Mouse (Mus musculus) NIH3T3 (cell line): ENCODE results near the gene Caln1.

Experiments used
- DNase-seq: peaks from one replicate; pipeline ENCODE4 v3.0.0-alpha.2; 2012; ENCODE audit warnings: low read depth

The Caln1 gene

DNA sequence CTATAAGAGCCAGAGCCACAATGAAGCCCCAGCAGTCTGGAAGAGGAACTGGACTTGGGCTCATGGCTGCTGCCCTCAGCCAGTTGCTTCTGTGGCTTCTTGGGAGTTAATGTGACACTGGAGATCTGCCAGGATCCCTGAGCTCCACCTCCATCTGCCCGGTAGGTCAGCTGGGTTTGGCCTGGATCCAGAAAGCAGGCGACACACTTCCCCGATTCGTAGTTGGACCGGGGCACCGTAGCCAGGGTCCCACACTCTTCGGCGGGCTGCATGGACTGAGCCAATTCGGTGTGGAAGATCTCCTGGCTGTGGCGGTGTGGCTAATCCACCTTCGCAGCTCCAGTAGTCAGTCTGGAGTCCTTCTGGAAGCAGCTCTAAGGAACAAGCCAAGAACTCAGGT lies at the start of gene Caln1:
Caln1 (plus strand) TSS at position 219 of the 400 bp plus-strand sequence.
- DNase-seq = no peak

DNA sequence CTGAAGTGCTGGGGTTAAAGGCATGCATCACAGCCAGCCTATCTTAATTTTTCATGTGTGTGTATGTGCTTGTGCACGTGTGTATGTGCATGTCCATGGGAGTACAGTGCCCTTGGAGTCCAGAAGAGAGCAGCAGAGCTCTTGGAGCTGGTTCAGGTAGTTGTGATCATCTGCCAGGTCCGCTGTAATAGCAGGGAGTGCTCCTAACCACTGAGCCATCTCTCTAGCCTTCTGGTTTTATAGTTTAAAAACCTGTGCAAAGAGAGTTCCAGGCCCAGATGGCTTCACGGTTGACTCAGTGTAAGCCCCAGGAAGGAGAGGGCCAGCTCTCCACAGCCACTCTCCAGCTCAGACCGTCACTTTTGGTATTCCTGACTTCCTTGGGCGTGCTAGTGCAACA lies 49.5 kb upstream of the Caln1 start:
- DNase-seq = no peak

GRCm38 (mm10) chr5:130320485-130320884 lies 48.8 kb upstream of the Caln1 start:
- peak; percentile 34 for DNase-seq

DNA sequence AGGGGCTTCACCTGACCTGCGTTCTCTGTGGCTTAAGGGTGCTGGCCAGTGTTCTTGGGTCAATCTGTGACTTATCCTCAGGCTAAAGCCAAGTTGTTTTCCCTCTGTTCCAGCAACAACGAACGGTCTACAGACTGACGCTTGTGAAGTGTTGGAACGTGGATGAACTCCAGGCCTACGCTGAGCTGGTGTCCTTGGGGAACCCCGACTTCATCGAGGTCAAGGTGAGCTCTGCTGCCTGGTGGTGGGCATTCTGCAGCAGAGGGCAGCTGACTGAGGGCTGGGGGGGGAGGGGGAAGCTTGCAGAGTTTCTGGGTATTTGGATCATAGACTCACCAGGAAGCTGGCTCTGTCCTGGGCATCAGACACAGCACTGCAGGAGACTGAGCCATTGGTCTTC lies 43.8 kb upstream of the Caln1 start:
- no peak for DNase-seq

DNA sequence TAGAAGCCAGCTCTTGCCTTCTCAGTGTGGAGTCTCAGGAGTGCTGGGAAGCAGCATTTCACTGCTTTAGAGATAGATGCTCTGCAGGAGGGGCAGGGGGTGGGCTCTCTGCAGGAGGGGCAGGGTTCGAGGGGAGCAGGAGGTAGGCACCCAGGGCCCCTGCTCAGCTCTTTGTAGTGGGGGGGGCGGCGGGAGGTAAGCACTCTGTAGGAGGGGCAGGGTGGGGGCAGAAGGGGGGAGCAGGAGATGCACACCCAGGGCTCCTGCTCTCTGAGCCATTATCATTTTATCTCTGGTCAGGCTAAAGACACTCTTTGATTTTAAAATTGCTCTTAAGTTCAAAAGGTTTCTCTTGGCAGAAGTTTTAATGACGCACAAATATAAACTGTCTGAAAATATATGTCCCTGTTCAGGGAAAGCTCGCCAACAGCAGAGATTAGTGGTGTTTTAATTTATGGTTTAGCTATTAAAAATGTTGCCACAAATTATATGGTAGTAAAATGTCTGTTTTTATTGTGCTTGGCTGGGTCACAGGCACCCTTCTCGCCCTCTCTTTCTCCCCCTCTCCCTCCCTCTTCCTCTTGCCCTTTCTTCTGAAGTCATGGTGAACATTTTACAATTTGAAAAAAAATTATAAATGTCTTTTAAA lies 41.5 kb upstream of the Caln1 start:
- no peak for DNase-seq

GRCm38 (mm10) chr5:130328366-130328765 lies 40.9 kb upstream of the Caln1 start:
- no peak for DNase-seq

GRCm38 (mm10) chr5:130329889-130330288 lies 39.4 kb upstream of the Caln1 start:
- DNase-seq = no peak

DNA sequence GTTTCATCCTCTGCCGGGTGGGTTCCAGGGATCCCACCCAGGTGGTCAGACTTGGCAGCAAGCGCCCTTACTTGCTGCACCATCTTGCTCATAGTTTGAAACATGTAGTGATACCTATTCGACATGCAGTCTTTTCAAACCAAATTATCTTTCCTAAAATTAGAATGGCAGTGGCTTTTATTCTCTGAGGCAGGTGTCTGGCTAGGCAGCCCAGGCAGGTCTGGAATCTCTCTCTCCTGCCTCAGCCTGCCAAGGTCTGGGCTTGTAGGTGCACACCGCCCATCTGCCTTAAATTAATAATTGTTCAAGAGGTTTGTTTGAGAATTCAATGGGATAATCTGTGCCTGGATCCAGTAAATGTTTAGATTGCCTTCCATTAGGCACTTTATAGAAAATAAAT lies 38.5 kb upstream of the Caln1 start:
- DNase-seq = no peak

- DNase-seq = no peak
Measured at GRCm38 (mm10) chr5:130331206-130331605, 38.0 kb upstream of the Caln1 start.

- no peak for DNase-seq
Measured at GRCm38 (mm10) chr5:130333566-130333965, 35.7 kb upstream of the Caln1 start.

- DNase-seq = no peak
Measured at GRCm38 (mm10) chr5:130333971-130334370, 35.3 kb upstream of the Caln1 start.

GRCm38 (mm10) chr5:130335462-130335861 lies 33.8 kb upstream of the Caln1 start:
- DNase-seq = peak; percentile 11

- no peak for DNase-seq
Measured at GRCm38 (mm10) chr5:130340656-130341055, 28.6 kb upstream of the Caln1 start.

DNA sequence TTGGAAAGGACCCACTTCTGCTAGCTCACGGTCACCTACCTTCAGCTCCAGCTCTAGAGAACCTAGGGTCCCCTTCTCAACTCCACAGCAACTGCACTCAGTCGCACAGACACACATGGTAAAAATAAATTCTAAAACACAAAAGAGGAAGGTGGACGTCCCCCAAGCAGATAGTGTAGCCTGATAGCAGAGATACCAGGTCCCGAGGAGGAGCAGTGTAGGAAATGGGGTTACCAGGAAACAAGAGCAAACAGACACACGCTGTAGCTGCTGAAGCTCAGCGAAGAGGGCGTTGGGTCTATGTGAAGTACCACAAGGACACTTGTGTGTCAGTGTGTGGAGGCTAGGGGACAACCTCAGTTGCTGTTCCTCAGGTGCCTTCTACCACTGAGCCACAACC lies 24.3 kb upstream of the Caln1 start:
- no peak for DNase-seq

- DNase-seq = no peak
Measured at GRCm38 (mm10) chr5:130345871-130346270, 23.4 kb upstream of the Caln1 start.

GRCm38 (mm10) chr5:130355223-130355622 lies 14.0 kb upstream of the Caln1 start:
- DNase-seq = no peak

DNA sequence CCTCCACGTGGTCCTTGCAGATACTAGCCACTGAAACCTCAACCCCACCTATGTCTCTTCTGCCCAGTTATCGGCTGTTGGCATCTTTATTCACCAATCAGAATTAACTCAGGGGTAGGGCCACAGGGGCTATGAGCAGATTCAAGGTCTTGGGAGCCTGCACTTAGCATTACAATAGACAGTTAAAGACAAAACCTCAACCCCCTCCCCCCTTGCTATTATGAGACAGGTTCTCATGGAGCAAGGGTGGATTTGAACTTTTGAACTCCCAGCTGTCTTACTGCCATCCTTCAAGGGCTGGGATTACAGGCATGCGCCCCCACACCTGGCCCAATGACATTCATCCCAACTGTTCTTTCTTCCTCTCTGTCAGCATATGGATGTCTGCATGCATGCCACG lies 6.1 kb upstream of the Caln1 start:
- no peak for DNase-seq

- peak; percentile 59 for DNase-seq
Measured at GRCm38 (mm10) chr5:130363773-130364172, 5.5 kb upstream of the Caln1 start.

DNA sequence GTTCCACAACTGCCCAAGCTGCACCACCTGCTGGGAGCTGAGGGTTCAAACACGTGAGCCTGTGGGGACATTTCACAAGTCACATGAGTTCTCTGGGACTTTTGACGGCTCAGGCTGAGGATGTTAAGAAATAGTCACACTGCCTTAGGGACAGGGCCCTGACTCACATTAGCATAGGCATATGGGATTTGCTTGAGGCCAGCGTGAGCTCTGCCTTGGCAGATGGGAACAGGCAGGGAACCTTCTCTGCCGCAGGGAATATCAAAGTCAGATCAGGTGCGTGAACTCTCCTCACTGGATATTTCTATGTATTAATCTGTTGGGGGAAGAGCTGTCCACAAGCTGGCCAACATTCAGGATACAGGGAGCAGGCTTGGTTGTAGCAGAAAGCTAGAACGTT lies 1.0 kb upstream of the Caln1 start:
- DNase-seq = no peak

GRCm38 (mm10) chr5:130375411-130375810 lies 6.2 kb downstream of the Caln1 start:
- DNase-seq = no peak

GRCm38 (mm10) chr5:130384222-130384912 lies 15.1 kb downstream of the Caln1 start, which contains the start of gene A330070K13Rik:
TSS of gene A330070K13Rik (minus strand) at chr5:130384631.
- no peak for DNase-seq

GRCm38 (mm10) chr5:130386418-130386817 lies 17.2 kb downstream of the Caln1 start:
- no peak for DNase-seq

- no peak for DNase-seq
Measured at GRCm38 (mm10) chr5:130393618-130394355, 24.5 kb downstream of the Caln1 start.
